Mouse (Mus musculus): ENCODE measurements at regions not wholly inside any gene's neighbourhood (a gene's known extent, or its start where the extent isn't known, plus 50 kb on each side); places are given as distances from the start of the nearest gene placed in this dataset.

DNA sequence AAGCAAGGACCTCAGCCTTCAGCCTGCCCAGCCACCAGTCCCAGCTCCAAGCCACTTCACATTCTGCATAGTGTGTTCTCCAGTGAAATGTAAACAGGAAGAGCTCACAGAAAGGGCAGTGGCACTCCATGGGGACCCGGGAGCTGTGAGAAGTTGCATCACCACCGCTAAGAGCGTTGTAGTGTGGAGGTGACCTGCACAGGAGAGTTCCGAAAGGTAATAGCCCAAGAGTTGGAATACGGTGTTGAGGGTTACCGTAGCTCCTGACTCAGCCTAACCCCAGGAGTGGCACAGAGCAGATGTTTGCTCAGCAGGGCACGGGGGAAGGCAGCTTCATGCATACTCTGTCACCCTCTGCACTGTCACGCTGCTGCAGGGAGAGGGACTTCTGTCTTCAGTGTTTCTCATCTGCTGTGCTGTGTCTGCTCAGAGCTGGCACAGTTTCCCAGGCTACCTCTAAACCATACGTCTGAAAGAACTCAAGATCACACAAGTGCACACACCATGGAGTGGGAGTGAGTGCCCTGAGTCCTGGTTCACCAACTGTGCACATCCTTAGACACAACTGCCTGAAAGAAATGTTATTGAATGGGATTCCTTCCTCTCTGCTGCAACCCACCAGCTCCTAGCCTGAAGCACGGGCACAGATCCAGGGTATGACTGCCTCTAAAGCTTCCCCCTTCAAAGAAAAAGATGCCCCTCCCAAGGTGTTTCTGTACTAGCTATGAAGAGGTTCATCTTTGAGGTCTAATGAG, 218.1 kb upstream of the Ccdc122 start:
- ATAC-seq (ENCODE audit: insufficient read depth, low read depth) (no peak), DNase-seq (ENCODE audit: low spot score) (no peak)
- H3K4me1 ChIP-seq (ENCODE audit: control insufficient read depth, insufficient read depth): peaks cover 37% of the 10 kb centered on the region
- H3K4me2 ChIP-seq (ENCODE audit: low read depth, low read length): no peak overlapping the region
- no peak for TF ChIP-seq CTCF (IDR thresholded peaks at IDR 0.05; ENCODE audit: low read depth)
- peak overlapping the region; percentile 73; the same call in 1 of the 2 replicates for H3K27ac ChIP-seq (ENCODE audit: low read depth)
- H3K36me3 ChIP-seq (replicated peaks; ENCODE audit: control insufficient read depth, insufficient read depth, low read length): no peaks in the 10 kb centered on the region
- WGBS: 65% methylated on average over 10 of the region's 10 CpGs
- H3K9me3 ChIP-seq (replicated peaks; ENCODE audit: control insufficient read depth, low read length): no peaks in the 10 kb centered on the region
- H3K27me3 ChIP-seq (ENCODE audit: control insufficient read depth, insufficient read depth, low read length): no peaks in the 10 kb centered on the region
- H3K4me3 ChIP-seq (ENCODE audit: low read depth, low read length): no peak overlapping the region
- H3K9ac ChIP-seq (replicated peaks; ENCODE audit: low read depth, low read length): no peak overlapping the region

DNA sequence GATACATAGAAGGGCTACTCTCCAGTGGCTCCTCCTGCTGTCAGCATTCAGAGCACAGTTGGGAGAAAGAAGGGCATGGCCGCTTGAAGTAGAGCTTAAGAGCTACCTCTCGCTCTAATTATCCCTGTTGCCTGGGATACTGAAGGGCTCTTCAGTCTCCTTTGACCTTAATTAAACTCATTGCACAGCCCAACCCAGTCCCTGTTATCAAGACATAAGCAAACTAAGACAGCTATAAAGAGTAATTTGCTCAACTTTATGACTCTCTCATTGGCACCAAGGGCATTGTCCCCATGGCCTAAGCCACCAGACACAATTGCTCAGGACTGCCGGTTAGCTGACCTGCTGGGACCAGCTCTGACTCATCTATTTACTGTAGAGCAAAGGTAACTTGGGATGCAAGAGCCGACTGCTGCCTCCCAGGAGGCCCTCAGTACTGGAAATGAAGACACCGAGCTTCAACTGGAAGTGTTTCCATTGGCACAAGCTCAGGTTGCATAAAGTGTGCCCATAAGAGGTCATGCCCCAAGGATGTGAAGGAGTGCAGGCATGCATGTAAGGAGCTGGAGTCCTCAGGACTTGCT, 219.3 kb upstream of the Ccdc122 start:
- H3K9ac ChIP-seq (replicated peaks; ENCODE audit: low read depth, low read length): no peak overlapping the region
- H3K36me3 ChIP-seq (replicated peaks; ENCODE audit: control insufficient read depth, insufficient read depth, low read length): no peaks in the 10 kb centered on the region
- no peaks in the 10 kb centered on the region for H3K9me3 ChIP-seq (replicated peaks; ENCODE audit: control insufficient read depth, low read length)
- DNase-seq (ENCODE audit: low spot score): no peak
- H3K4me1 ChIP-seq (ENCODE audit: control insufficient read depth, insufficient read depth): peaks cover 41% of the 10 kb centered on the region
- H3K27ac ChIP-seq (ENCODE audit: low read depth): no peak overlapping the region
- no peak overlapping the region for H3K4me2 ChIP-seq (ENCODE audit: low read depth, low read length)
- WGBS: 71% methylated on average over 5 of the region's 5 CpGs
- no peaks in the 10 kb centered on the region for H3K27me3 ChIP-seq (ENCODE audit: control insufficient read depth, insufficient read depth, low read length)
- H3K4me3 ChIP-seq (ENCODE audit: low read depth, low read length): no peak overlapping the region
- no peak for TF ChIP-seq CTCF (IDR thresholded peaks at IDR 0.05; ENCODE audit: low read depth)
- TF ChIP-seq EP300 (IDR thresholded peaks at IDR 0.05; ENCODE audit: low read depth): no peak
- no peak for ATAC-seq (ENCODE audit: insufficient read depth, low read depth)

GRCm38 (mm10) chr14:76816666-76817065, 219.9 kb upstream of the Ccdc122 start:
- H3K27ac ChIP-seq (ENCODE audit: low read depth): no peak overlapping the region
- peaks cover 37% of the 10 kb centered on the region for H3K4me1 ChIP-seq (ENCODE audit: control insufficient read depth, insufficient read depth)
- H3K9ac ChIP-seq (replicated peaks; ENCODE audit: low read depth, low read length): no peak overlapping the region
- ATAC-seq (ENCODE audit: insufficient read depth, low read depth): no peak
- H3K4me2 ChIP-seq (ENCODE audit: low read depth, low read length): no peak overlapping the region
- DNase-seq (ENCODE audit: low spot score): no peak
- H3K4me3 ChIP-seq (ENCODE audit: low read depth, low read length): no peak overlapping the region
- no peaks in the 10 kb centered on the region for H3K9me3 ChIP-seq (replicated peaks; ENCODE audit: control insufficient read depth, low read length)
- 83% methylated on average over 2 of the region's 2 CpGs for WGBS
- no peaks in the 10 kb centered on the region for H3K27me3 ChIP-seq (ENCODE audit: control insufficient read depth, insufficient read depth, low read length)
- TF ChIP-seq EP300 (IDR thresholded peaks at IDR 0.05; ENCODE audit: low read depth) (no peak), CTCF (IDR thresholded peaks at IDR 0.05; ENCODE audit: low read depth) (no peak)
- no peaks in the 10 kb centered on the region for H3K36me3 ChIP-seq (replicated peaks; ENCODE audit: control insufficient read depth, insufficient read depth, low read length)

DNA sequence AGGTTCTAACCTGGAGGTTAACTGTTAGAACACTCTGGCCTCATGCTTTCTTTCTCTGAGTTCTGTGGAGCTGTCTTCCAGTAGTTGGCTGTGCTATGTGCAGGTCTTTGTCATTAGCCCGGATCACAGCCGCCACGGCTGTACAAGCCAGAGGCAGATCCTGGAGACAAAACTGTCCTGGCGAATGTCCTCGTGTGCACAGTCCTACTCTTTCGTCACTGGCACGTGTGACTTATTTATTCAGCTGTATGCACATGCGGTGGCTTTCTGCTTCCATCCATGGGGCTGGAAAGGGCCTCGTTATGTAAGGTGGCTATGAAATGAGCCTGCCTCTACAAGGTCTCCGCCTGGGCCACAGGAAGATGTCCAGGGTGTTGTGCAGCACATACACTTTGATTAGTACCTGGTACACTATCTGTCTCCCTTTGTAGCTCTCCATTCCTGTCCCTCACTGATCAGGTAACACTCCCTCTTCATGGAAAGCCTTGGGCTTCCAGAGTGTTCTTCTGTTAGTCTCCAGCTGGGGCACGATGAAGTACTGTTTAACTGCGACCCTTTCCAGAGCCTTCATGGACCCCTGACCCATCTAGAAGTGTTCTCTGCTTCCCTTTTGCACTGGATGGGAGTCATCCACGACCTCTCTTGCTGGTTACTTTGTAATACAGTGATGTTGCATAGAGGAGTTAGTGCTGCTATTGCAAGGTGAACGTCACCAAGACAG, 224.3 kb upstream of the Ccdc122 start:
- 57% methylated on average over 14 of the region's 14 CpGs for WGBS
- no peak for ATAC-seq (ENCODE audit: insufficient read depth, low read depth)

GRCm38 (mm10) chr14:76810697-76811589, 225.6 kb upstream of the Ccdc122 start:
- 0 out of 2 replicates have a peak overlapping the region, but pooled peaks have one; percentile 7 for H3K4me3 ChIP-seq (ENCODE audit: low read depth, low read length)
- DNase-seq (ENCODE audit: low spot score) (peak; percentile 53), ATAC-seq (ENCODE audit: insufficient read depth, low read depth) (peak; percentile 76)
- no peak overlapping the region for H3K9ac ChIP-seq (replicated peaks; ENCODE audit: low read depth, low read length)
- H3K27me3 ChIP-seq (ENCODE audit: control insufficient read depth, insufficient read depth, low read length): no peaks in the 10 kb centered on the region
- 21% methylated on average over 20 of the region's 21 CpGs for WGBS
- 0 out of 2 replicates have a peak, but pooled peaks cover 4% of the 10 kb centered on the region for H3K9me3 ChIP-seq (replicated peaks; ENCODE audit: control insufficient read depth, low read length)
- H3K4me1 ChIP-seq (ENCODE audit: control insufficient read depth, insufficient read depth): peaks cover 14% of the 10 kb centered on the region; the same call in 1 of the 2 replicates
- no peaks in the 10 kb centered on the region for H3K36me3 ChIP-seq (replicated peaks; ENCODE audit: control insufficient read depth, insufficient read depth, low read length)
- no peak for TF ChIP-seq EP300 (IDR thresholded peaks at IDR 0.05; ENCODE audit: low read depth)
- no peak for TF ChIP-seq CTCF (IDR thresholded peaks at IDR 0.05; ENCODE audit: low read depth)
- H3K4me2 ChIP-seq (ENCODE audit: low read depth, low read length): peak overlapping the region; percentile 38
- H3K27ac ChIP-seq (ENCODE audit: low read depth): no peak overlapping the region

More for the DNA sequence above, 224.3 kb upstream of the Ccdc122 start:
- no peak overlapping the region for H3K9ac ChIP-seq (replicated peaks; ENCODE audit: low read depth, low read length)
- DNase-seq (ENCODE audit: low spot score): no peak
- H3K27ac ChIP-seq (ENCODE audit: low read depth): no peak overlapping the region
- no peak overlapping the region for H3K4me2 ChIP-seq (ENCODE audit: low read depth, low read length)
- H3K4me3 ChIP-seq (ENCODE audit: low read depth, low read length): no peak overlapping the region
- H3K36me3 ChIP-seq (replicated peaks; ENCODE audit: control insufficient read depth, insufficient read depth, low read length): no peaks in the 10 kb centered on the region
- H3K9me3 ChIP-seq (replicated peaks; ENCODE audit: control insufficient read depth, low read length): no peaks in the 10 kb centered on the region
- H3K4me1 ChIP-seq (ENCODE audit: control insufficient read depth, insufficient read depth): peaks cover 14% of the 10 kb centered on the region; the same call in 1 of the 2 replicates
- no peaks in the 10 kb centered on the region for H3K27me3 ChIP-seq (ENCODE audit: control insufficient read depth, insufficient read depth, low read length)
- TF ChIP-seq EP300 (IDR thresholded peaks at IDR 0.05; ENCODE audit: low read depth): no peak
- no peak for TF ChIP-seq CTCF (IDR thresholded peaks at IDR 0.05; ENCODE audit: low read depth)
